Mouse (Mus musculus) bone marrow, adult 2 months (tissue): ENCODE data around the gene Atp5c1. TPM values are rescaled to one million over a fixed set of nuclear protein-coding genes. Genes with fewer than 3 reads are reported as not detected.

ENCODE experiments used
- H3K27ac ChIP-seq: fragments of 200-500 bp; 2 replicates; pipeline ENCODE4 v1.5.1; 2012; ENCODE audit warnings: low read depth, mild to moderate bottlenecking, control low read depth, inconsistent platforms, low read length; ENCODE audit not compliant: control insufficient read depth, poor library complexity, insufficient read depth
- H3K4me1 ChIP-seq: fragments of 200-500 bp; 2 replicates; pipeline ENCODE4 v1.6.1; 2011; ENCODE audit warnings: low read length; ENCODE audit not compliant: control insufficient read depth, insufficient read depth
- H3K4me3 ChIP-seq: fragments of 200-500 bp; replicated peaks from 2 replicates; pipeline ENCODE3; 2011; ENCODE audit warnings: mild to moderate bottlenecking, low read depth, low read length, control low read depth; ENCODE audit not compliant: control insufficient read depth
- CTCF ChIP-seq: fragments of 200-500 bp; IDR thresholded peaks from 2 replicates; pipeline ENCODE4 v1.5.1; 2011; ENCODE audit warnings: low read length, control low read depth; ENCODE audit not compliant: control insufficient read depth, insufficient read depth
- POLR2A ChIP-seq: fragments of 200-500 bp; IDR thresholded peaks from 2 replicates; pipeline ENCODE4 v1.6.1; 2011; ENCODE audit warnings: low read depth, mild to moderate bottlenecking, control low read depth, low read length, borderline replicate concordance; ENCODE audit not compliant: control insufficient read depth
- WGBS: fragments of 180-500 bp; shearing (Covaris S2); methylation state at CpG from one replicate; pipeline ENCODE4 v1.1.7; 2018; 5-methylcytosine and 5-hydroxymethylcytosine counted together
- polyA plus RNA-seq: library from polyadenylated mRNA; stranded (reverse); fragments of >200 nt; gene quantifications from 2 replicates; pipeline ENCODE4 v1.2.4, GENCODE M21; 2011; ENCODE audit warnings: low replicate concordance; ENCODE audit not compliant: missing spikeins, insufficient read depth, insufficient read length

Gene Atp5c1
- polyA plus RNA-seq, 1 experiment = 128 TPM

DNA sequence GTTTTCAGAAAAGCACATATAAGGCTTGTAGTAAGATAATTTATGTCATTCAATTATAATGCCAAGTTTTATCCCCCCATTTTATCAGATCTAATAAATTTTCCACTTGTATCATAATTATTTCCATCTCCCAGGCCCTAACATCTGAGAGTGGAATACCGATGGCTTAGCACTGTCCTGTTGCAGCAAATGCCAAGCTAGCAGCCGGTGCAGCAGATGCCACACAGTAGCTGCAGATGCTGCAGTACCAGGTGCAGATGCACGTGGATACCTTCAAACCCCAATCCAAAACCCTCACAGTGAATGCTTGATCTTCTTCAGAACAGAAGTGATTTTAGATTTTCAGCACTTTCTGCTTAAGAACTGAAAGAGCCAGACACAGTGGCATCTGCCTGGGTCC lies 45.3 kb downstream of the Atp5c1 start:
- no peak overlapping the region for H3K4me3 ChIP-seq
- no peaks in the 10 kb centered on the region; the same call in 1 of the 2 replicates for H3K4me1 ChIP-seq
- H3K27ac ChIP-seq = no peak overlapping the region
- TF ChIP-seq POLR2A = no peak
- no peak for TF ChIP-seq CTCF
- 88% methylated on average over 3 of the region's 3 CpGs for WGBS

DNA sequence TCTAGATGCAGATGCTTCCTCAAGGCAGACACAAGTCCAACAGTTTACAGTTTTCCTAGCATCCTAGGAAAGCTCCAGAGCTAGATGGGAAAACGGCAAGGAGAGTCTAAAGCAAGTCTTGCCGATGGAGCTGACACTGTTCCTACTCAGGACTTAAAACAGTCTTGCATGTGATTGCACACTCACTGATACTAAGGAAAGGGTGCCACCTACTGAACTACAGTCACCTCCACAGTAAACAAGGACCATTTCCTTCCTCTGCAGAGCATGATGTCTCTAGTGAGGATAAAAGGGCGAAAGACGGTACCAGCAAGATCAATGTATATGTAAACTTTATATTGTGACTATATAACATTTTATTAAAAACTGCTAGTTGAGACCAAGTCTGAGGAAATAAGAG lies 46.6 kb downstream of the Atp5c1 start:
- WGBS = 46% methylated on average over 4 of the region's 4 CpGs
- Histone ChIP-seq H3K4me3 (no peak overlapping the region), H3K27ac (no peak overlapping the region), H3K4me1 (no peaks in the 10 kb centered on the region; the same call in 1 of the 2 replicates)
- TF ChIP-seq POLR2A (no peak), CTCF (no peak)

DNA sequence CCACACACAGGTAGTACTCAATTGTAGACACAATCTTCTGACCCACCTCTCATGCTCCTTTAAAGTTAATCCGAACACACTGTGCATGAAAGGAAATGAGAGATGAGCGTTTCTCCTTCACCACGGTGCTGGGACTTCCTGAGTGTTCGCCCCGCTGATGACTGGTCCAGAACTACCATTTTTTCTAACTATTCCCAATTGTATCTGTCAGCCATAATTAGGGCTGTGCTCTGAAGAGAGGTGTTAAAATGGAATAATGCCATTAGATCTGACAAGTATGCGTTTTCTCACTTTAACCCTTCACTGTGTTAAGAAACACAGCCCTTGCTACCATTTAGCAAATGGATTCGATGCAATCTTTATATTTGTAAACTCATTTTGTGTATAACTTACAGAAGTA lies 50.6 kb downstream of the Atp5c1 start:
- H3K4me3 ChIP-seq = no peak overlapping the region
- no peak for TF ChIP-seq CTCF
- no peak for TF ChIP-seq POLR2A
- WGBS = 85% methylated on average over 7 of the region's 7 CpGs
- no peak overlapping the region for H3K27ac ChIP-seq
- H3K4me1 ChIP-seq = no peaks in the 10 kb centered on the region

DNA sequence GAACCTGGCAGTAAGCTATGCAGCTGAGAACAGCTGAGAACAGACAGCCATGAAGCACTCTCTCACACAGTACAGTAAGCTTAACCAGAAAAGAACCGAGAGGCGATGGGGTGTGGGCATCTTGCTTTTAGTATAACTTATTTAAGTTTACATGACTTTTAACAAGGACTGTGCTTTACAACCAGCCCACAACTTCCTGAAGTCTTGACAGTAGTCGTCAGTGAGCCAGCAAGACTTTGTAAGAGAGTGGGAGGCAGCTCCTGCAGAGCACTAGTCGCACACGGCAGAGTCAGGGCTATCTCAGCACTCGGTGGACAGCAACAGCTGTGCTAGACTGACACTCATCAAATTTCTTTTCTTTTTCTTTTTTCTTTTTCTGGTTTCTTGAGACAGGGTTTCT lies 56.0 kb downstream of the Atp5c1 start:
- Histone ChIP-seq H3K4me3 (no peak overlapping the region), H3K27ac (no peak overlapping the region), H3K4me1 (no peaks in the 10 kb centered on the region)
- TF ChIP-seq POLR2A (no peak), CTCF (no peak)
- 53% methylated on average over 6 of the region's 6 CpGs for WGBS

DNA sequence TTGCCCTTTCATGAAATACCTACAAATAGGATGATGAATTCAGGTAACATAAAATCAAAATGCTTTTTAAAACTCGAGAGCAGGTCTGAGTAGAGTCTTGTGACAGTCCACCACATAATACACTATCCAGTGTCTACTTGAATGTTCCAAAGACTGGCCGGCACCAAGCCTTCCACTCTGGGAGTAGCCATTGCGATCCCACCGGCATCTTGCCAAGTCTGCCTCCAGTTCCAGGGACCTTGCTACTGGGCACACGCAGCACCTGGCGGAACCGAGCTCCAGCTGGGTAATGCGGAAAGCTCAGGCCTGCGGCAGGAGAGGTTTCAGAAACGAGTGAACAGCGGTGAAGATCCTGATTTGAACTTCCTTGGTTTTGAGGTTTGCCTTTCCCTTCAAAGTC lies 59.0 kb downstream of the Atp5c1 start:
- TF ChIP-seq POLR2A (no peak), CTCF (no peak)
- WGBS = 84% methylated on average over 11 of the region's 11 CpGs

DNA sequence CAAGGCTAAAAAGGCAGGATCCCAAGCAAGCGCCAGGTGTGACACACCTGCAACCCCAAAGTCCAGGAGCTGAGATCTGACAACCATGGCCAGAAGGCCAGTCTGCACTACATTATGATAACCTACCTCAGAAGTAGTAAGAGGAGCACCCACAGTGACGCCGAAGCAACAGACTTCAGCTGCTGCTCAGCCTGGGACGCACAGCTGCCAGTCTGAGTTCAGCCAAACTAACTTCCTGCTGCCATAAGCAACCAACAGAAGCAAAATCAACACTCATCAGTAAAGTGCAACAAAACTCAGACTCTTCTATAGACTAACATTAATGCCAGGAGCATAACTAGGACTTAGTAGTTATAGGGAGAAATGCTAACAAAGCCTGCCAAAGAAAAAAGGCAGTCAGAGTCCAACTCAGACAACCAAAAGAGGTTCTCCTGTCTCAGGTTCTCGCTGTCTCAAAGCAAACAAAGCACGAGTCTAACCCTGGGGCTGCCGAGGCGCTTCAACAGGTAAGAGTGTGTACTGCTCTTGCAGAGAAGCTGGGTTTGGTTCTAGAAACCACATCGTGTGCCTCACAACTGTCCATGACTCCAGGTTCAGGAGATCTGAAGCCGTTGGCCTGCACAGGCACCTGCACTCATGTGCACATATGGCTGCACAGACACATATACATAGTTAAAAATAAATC lies 65.2 kb downstream of the Atp5c1 start:
- 81% methylated on average over 10 of the region's 10 CpGs for WGBS
- Histone ChIP-seq H3K4me3 (no peak overlapping the region), H3K4me1 (no peaks in the 10 kb centered on the region), H3K27ac (no peak overlapping the region)
- TF ChIP-seq POLR2A = no peak
- TF ChIP-seq CTCF = no peak

More for the DNA sequence above, 59.0 kb downstream of the Atp5c1 start:
- H3K4me3 ChIP-seq = no peak overlapping the region
- H3K27ac ChIP-seq = no peak overlapping the region
- no peaks in the 10 kb centered on the region for H3K4me1 ChIP-seq

DNA sequence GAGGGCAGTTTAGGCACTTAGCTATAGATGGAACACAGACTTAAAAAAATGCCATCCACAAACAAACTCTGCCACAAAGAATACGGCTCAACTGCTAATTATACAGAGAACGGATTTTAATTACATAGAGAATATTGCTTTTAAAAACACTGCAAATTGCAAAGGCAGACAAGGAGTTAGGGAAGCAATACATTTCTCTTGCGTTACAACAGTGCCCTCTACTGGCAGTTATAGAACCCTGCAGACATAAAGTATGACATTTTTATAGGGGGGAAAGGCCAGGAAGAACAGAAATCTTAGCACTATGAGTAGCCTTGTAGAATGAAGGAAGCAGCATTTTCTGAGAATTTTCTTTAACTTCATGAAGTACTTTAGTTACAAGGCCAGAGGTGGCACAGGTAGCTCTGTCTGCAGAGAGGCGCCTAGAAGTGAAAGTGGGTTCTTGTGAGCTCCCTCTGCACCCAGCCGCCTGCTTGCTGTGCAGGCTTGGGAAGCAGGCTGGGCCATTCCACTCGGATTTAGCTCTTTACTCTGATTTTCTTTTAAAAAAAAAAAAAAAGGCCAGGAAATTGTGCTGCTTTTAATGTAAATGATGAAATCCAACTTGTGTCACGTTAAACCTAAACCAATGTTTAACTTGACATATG lies 69.9 kb downstream of the Atp5c1 start:
- TF ChIP-seq CTCF = peak; percentile 42; the same call in 1 of the 2 replicates
- no peak for TF ChIP-seq POLR2A
- 52% methylated on average over 7 of the region's 7 CpGs for WGBS
- no peak overlapping the region for H3K27ac ChIP-seq
- H3K4me3 ChIP-seq = no peak overlapping the region
- H3K4me1 ChIP-seq = no peaks in the 10 kb centered on the region

DNA sequence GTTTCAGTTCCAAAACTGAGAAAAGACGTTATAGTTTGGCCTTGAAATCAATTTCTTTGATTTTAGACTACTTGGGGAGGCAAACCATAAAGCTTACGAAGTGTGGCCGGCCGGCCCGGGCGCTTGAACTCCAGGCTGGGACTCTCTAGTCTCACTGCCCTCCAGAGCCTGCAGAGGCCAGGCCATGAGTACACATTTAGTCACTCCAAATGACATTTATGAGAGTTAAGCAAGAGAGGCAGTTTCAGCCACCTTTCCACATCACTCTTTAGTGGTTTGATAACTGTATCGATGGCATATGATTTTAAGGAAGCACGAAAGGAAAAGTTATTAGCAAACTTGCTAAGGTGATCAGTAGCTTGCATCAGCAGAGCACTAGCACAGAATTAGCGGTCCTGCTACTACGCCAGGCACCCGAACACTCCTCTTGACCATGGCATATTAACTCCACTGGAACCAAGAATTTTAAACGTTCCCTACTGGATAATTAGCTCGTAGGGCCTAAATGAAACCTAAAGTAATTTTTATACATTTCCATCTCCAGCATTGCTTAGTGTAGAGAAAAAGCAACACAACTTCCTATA lies 70.5 kb downstream of the Atp5c1 start:
- Histone ChIP-seq H3K4me3 (no peak overlapping the region), H3K4me1 (no peaks in the 10 kb centered on the region), H3K27ac (no peak overlapping the region)
- TF ChIP-seq CTCF (no peak), POLR2A (no peak)
- 78% methylated on average over 13 of the region's 13 CpGs for WGBS
